ENCODE assay signal across 22 mouse cellular contexts in the genomic region with DNA sequence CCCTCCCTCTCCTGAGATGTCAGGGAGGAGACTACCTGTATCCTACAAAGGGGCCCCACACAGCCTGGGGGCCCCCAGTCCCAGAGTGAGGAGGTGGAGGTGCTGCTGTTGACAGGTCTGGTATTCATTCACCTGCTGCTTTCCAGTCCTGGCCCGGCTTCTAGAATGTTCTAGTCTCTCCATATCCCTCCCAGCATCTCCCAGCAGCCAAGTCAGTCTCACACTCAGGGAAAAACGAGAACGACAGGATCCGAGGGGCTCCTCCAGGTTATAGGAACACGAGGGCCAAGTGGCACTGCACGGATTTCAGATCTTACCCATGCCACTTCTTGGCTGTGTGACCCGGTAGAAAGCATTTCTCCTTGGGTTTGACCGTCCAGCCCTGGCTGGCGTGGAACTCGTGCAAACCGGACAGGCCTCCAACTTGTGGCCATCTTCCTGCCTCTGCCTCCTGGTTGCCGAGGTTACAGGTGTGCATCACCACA. TPM values are rescaled to one million over a fixed set of nuclear protein-coding genes. Genes with fewer than 3 reads are reported as not detected.
DNase-seq lines count a peak whose midpoint lies in the region; ATAC-seq lines count a peak whose summit lies in the region.
"Had no signal": no experiment of that assay in that cellular context is flagged by ENCODE, and none has a peak within 500 bp of the region (broad histone marks: within the 10 kb centered on the region; RNA-seq: fewer than 3 reads in every experiment).

No protein-coding gene starts in this region.

- DNase-seq in heart, adult 18-20 months: no peak
- no peak for DNase-seq in lung, postnatal 36 days
- no peak for DNase-seq in adrenal gland, postnatal 36 days
- DNase-seq: cerebellum, adult 2 months; gastrocnemius, adult 2 months; heart, adult 2 months; kidney, adult 8-10 months; midbrain, embryonic 14.5 days had no signal

- H3K9ac ChIP-seq in heart, embryonic 13.5 days: no peak overlapping the region
- H3K9ac ChIP-seq in lung, embryonic 15.5 days: no peak overlapping the region
- H3K9ac ChIP-seq in embryonic facial prominence, embryonic 12.5 days: no peak overlapping the region
- H3K9ac ChIP-seq in limb, embryonic 12.5 days (replicated peaks): no peak overlapping the region
- H3K9ac ChIP-seq: hindbrain, embryonic 13.5 days; neural tube, embryonic 12.5 days had no signal

- no peaks in the 10 kb centered on the region for H3K9me3 ChIP-seq in heart, embryonic 13.5 days
- no peaks in the 10 kb centered on the region for H3K9me3 ChIP-seq in lung, embryonic 15.5 days
- no peaks in the 10 kb centered on the region for H3K9me3 ChIP-seq in embryonic facial prominence, embryonic 12.5 days
- no peaks in the 10 kb centered on the region for H3K9me3 ChIP-seq in limb, embryonic 12.5 days
- H3K9me3 ChIP-seq: hindbrain, embryonic 13.5 days; neural tube, embryonic 12.5 days had no signal

- H3K4me3 ChIP-seq in heart, embryonic 13.5 days: no peak overlapping the region
- H3K4me3 ChIP-seq in lung, embryonic 15.5 days: peak overlapping the region; percentile 55; the same call in 1 of the 2 replicates
- H3K4me3 ChIP-seq in embryonic facial prominence, embryonic 12.5 days: peak overlapping the region; percentile 57; the same call in 1 of the 2 replicates
- 0 out of 2 replicates have a peak overlapping the region, but pooled peaks have one; percentile 58 for H3K4me3 ChIP-seq in limb, embryonic 12.5 days (replicated peaks)
- H3K4me3 ChIP-seq: heart, adult 2 months; neural tube, embryonic 12.5 days had no signal

- peaks cover 44% of the 10 kb centered on the region for H3K4me1 ChIP-seq in heart, embryonic 13.5 days
- H3K4me1 ChIP-seq in lung, embryonic 15.5 days: peaks cover 39% of the 10 kb centered on the region
- peaks cover 36% of the 10 kb centered on the region for H3K4me1 ChIP-seq in embryonic facial prominence, embryonic 12.5 days
- peaks cover 38% of the 10 kb centered on the region for H3K4me1 ChIP-seq in limb, embryonic 12.5 days (replicated peaks)

- H3K36me3 ChIP-seq in heart, embryonic 13.5 days: no peaks in the 10 kb centered on the region
- no peaks in the 10 kb centered on the region for H3K36me3 ChIP-seq in lung, embryonic 15.5 days
- H3K36me3 ChIP-seq in embryonic facial prominence, embryonic 12.5 days: no peaks in the 10 kb centered on the region
- no peaks in the 10 kb centered on the region for H3K36me3 ChIP-seq in limb, embryonic 12.5 days
- H3K36me3 ChIP-seq: hindbrain, embryonic 13.5 days; neural tube, embryonic 12.5 days had no signal

- peak overlapping the region; percentile 91 for H3K4me2 ChIP-seq in heart, embryonic 13.5 days
- H3K4me2 ChIP-seq in lung, embryonic 15.5 days: peak overlapping the region; percentile 95
- H3K4me2 ChIP-seq in embryonic facial prominence, embryonic 12.5 days (replicated peaks): no peak overlapping the region
- peak overlapping the region; percentile 84; the same call in 1 of the 2 replicates for H3K4me2 ChIP-seq in limb, embryonic 12.5 days

- ATAC-seq in heart, embryonic 13.5 days (ENCODE audit: extremely low read depth, insufficient number of reproducible peaks, low FRiP score, low TSS enrichment): no peak
- ATAC-seq in lung, embryonic 15.5 days (ENCODE audit: borderline replicate concordance, extremely low read depth, low FRiP score, low TSS enrichment): no peak
- no peak for ATAC-seq in embryonic facial prominence, embryonic 12.5 days (ENCODE audit: insufficient number of reproducible peaks, insufficient read depth, low FRiP score, low TSS enrichment)
- ATAC-seq in limb, embryonic 12.5 days (ENCODE audit: insufficient number of reproducible peaks, insufficient read depth, low FRiP score, low TSS enrichment, low read depth): no peak
- ATAC-seq in monocyte, adult 5-6 weeks (replicated peaks; ENCODE audit: insufficient number of reproducible peaks, low FRiP score, low TSS enrichment, poor library complexity, severe bottlenecking): no peak
- ATAC-seq: forebrain, embryonic 16.5 days had no signal

- 30% methylated on average over 12 of the region's 12 CpGs for WGBS in heart, embryonic 13.5 days
- 39% methylated on average over 12 of the region's 12 CpGs for WGBS in lung, embryonic 15.5 days
- 44% methylated on average over 12 of the region's 12 CpGs for WGBS in embryonic facial prominence, embryonic 12.5 days
- 42% methylated on average over 12 of the region's 12 CpGs for WGBS in limb, embryonic 12.5 days

- peaks cover 98% of the 10 kb centered on the region for H3K27me3 ChIP-seq in heart, embryonic 13.5 days (replicated peaks)
- H3K27me3 ChIP-seq in lung, embryonic 15.5 days: peaks cover 92% of the 10 kb centered on the region
- H3K27me3 ChIP-seq in embryonic facial prominence, embryonic 12.5 days: peaks cover 95% of the 10 kb centered on the region
- H3K27me3 ChIP-seq in limb, embryonic 12.5 days: peaks cover 99% of the 10 kb centered on the region

- H3K27ac ChIP-seq in heart, embryonic 13.5 days (replicated peaks): no peak overlapping the region
- no peak overlapping the region for H3K27ac ChIP-seq in lung, embryonic 15.5 days
- no peak overlapping the region for H3K27ac ChIP-seq in embryonic facial prominence, embryonic 12.5 days
- no peak overlapping the region for H3K27ac ChIP-seq in limb, embryonic 12.5 days
- H3K27ac ChIP-seq: heart, adult 2 months; hindbrain, embryonic 13.5 days; left cerebral cortex, adult 2 months; macrophage; neural tube, embryonic 12.5 days had no signal

RNA-seq across cellular contexts. Expression of a gene that starts 1.3 kb away (rescaled TPM):
- 1.6 and 1.8 TPM in 2 replicates for polyA plus RNA-seq in heart, embryonic 13.5 days (2015; fragmentation: Nextera tagmentation; extraction: Ambion mirVana)
- total RNA-seq in heart, adult 18-20 months (2021): under 1 TPM; 0.25 to 0.28 TPM
- polyA plus RNA-seq in lung, embryonic 15.5 days (2015; fragmentation: Nextera tagmentation; extraction: Ambion mirVana): 3.5 TPM in 2 replicates
- polyA plus RNA-seq in embryonic facial prominence, embryonic 12.5 days (2016; fragmentation: Nextera tagmentation; extraction: Ambion mirVana): 5.2 and 5.6 TPM in 2 replicates
- 3.9 and 5.6 TPM in 2 replicates for polyA plus RNA-seq in limb, embryonic 12.5 days (2016; fragmentation: Nextera tagmentation; extraction: Ambion mirVana)
- total RNA-seq in monocyte, adult 5-6 weeks (2017): not detected in 3 replicates
- total RNA-seq in adrenal gland, postnatal 36 days (2021): not detected
- total RNA-seq: common myeloid progenitor, adult 5-6 weeks; left cerebral cortex, adult 2 months; liver, adult 2 months had no signal
- polyA plus RNA-seq: liver, adult 2 months; macrophage; midbrain, embryonic 14.5 days had no signal

RNA-seq across cellular contexts. Expression of a gene that starts 5.8 kb away (rescaled TPM):
- polyA plus RNA-seq in heart, embryonic 13.5 days (2015; fragmentation: Nextera tagmentation; extraction: Ambion mirVana): not detected in 2 replicates
- total RNA-seq in heart, adult 18-20 months (2021): not detected
- polyA plus RNA-seq in lung, embryonic 15.5 days (2015; fragmentation: Nextera tagmentation; extraction: Ambion mirVana): 0.25 and 0.70 TPM in 2 replicates
- polyA plus RNA-seq in embryonic facial prominence, embryonic 12.5 days (2016; fragmentation: Nextera tagmentation; extraction: Ambion mirVana): 0.33 and 0.71 TPM in 2 replicates
- polyA plus RNA-seq in limb, embryonic 12.5 days (2016; fragmentation: Nextera tagmentation; extraction: Ambion mirVana): 0.33 TPM in 1 of 2 replicates, not detected in the other
- total RNA-seq in monocyte, adult 5-6 weeks (2017): not detected in 3 replicates
- not detected for total RNA-seq in adrenal gland, postnatal 36 days (2021)
- total RNA-seq: common myeloid progenitor, adult 5-6 weeks; ES-E14; heart, adult 2 months; left cerebral cortex, adult 2 months; liver, adult 2 months had no signal
- polyA plus RNA-seq: liver, adult 2 months; macrophage; neural tube, embryonic 12.5 days had no signal

RNA-seq across cellular contexts. Expression of a gene that starts 9.3 kb away (rescaled TPM):
- 0.32 and 0.50 TPM in 2 replicates for polyA plus RNA-seq in heart, embryonic 13.5 days (2015; fragmentation: Nextera tagmentation; extraction: Ambion mirVana)
- 1 to 10 TPM; 6.1 to 7.4 TPM for total RNA-seq in heart, adult 18-20 months (2021)
- not detected in 2 replicates for polyA plus RNA-seq in lung, embryonic 15.5 days (2015; fragmentation: Nextera tagmentation; extraction: Ambion mirVana)
- 0.10 TPM in 1 of 2 replicates, not detected in the other for polyA plus RNA-seq in embryonic facial prominence, embryonic 12.5 days (2016; fragmentation: Nextera tagmentation; extraction: Ambion mirVana)
- polyA plus RNA-seq in limb, embryonic 12.5 days (2016; fragmentation: Nextera tagmentation; extraction: Ambion mirVana): 0.13 and 0.18 TPM in 2 replicates
- not detected in 3 replicates for total RNA-seq in monocyte, adult 5-6 weeks (2017)
- not detected for total RNA-seq in adrenal gland, postnatal 36 days (2021)
- total RNA-seq: common myeloid progenitor, adult 5-6 weeks; left cerebral cortex, adult 2 months had no signal
- polyA plus RNA-seq: brain, embryonic 14.5 days; cerebellum, adult 2 months; forebrain, embryonic 16.5 days; hindbrain, embryonic 13.5 days; liver, adult 2 months; macrophage; midbrain, embryonic 14.5 days; neural tube, embryonic 12.5 days had no signal

RNA-seq across cellular contexts. Expression of a gene that starts 19.2 kb away (rescaled TPM):
- 136 and 140 TPM in 2 replicates for polyA plus RNA-seq in heart, embryonic 13.5 days (2015; fragmentation: Nextera tagmentation; extraction: Ambion mirVana)
- 10 to 100 TPM; 81.1 to 85.7 TPM for total RNA-seq in heart, adult 18-20 months (2021)
- 224 and 229 TPM in 2 replicates for polyA plus RNA-seq in lung, embryonic 15.5 days (2015; fragmentation: Nextera tagmentation; extraction: Ambion mirVana)
- polyA plus RNA-seq in embryonic facial prominence, embryonic 12.5 days (2016; fragmentation: Nextera tagmentation; extraction: Ambion mirVana): 323 and 338 TPM in 2 replicates
- polyA plus RNA-seq in limb, embryonic 12.5 days (2016; fragmentation: Nextera tagmentation; extraction: Ambion mirVana): 341 and 347 TPM in 2 replicates
- total RNA-seq in monocyte, adult 5-6 weeks (2017): 293 to 444 TPM (median 324 TPM) in 3 replicates
- total RNA-seq in adrenal gland, postnatal 36 days (2021): 100 to 1,000 TPM; 223 to 308 TPM

RNA-seq across cellular contexts. Expression of a gene that starts 19.9 kb away (rescaled TPM):
- 91.8 and 95.3 TPM in 2 replicates for polyA plus RNA-seq in heart, embryonic 13.5 days (2015; fragmentation: Nextera tagmentation; extraction: Ambion mirVana)
- 100 to 1,000 TPM in 1 of 2 experiments, 10 to 100 TPM in 1; 99.2 to 105 TPM for total RNA-seq in heart, adult 18-20 months (2021)
- polyA plus RNA-seq in lung, embryonic 15.5 days (2015; fragmentation: Nextera tagmentation; extraction: Ambion mirVana): 42.7 and 46.7 TPM in 2 replicates
- 43.2 and 45.4 TPM in 2 replicates for polyA plus RNA-seq in embryonic facial prominence, embryonic 12.5 days (2016; fragmentation: Nextera tagmentation; extraction: Ambion mirVana)
- 45.2 and 46.2 TPM in 2 replicates for polyA plus RNA-seq in limb, embryonic 12.5 days (2016; fragmentation: Nextera tagmentation; extraction: Ambion mirVana)
- 3.6 to 4.9 TPM (median 3.9 TPM) in 3 replicates for total RNA-seq in monocyte, adult 5-6 weeks (2017)
- total RNA-seq in adrenal gland, postnatal 36 days (2021): 10 to 100 TPM; 41.7 to 43.9 TPM
